Mouse (Mus musculus) cortical plate, adult 2 months (tissue): ENCODE measurements around the gene Foxn3. TPM values are rescaled to one million over a fixed set of nuclear protein-coding genes. Genes with fewer than 3 reads are reported as not detected.

Experiments
- H3K27ac ChIP-seq: fragments of 200-500 bp; 2 replicates; pipeline ENCODE4 v1.5.1; 2012; ENCODE audit warnings: low read length, control low read depth, inconsistent platforms; ENCODE audit not compliant: insufficient read depth
- H3K4me1 ChIP-seq: fragments of 200-500 bp; 2 replicates; pipeline ENCODE4 v1.6.1; 2011; ENCODE audit warnings: low read length; ENCODE audit not compliant: control insufficient read depth, insufficient read depth
- H3K4me3 ChIP-seq: fragments of 200-500 bp; 2 replicates; pipeline ENCODE4 v1.5.1; 2011; ENCODE audit warnings: mild to moderate bottlenecking, low read length, control low read depth; ENCODE audit not compliant: insufficient read depth
- CTCF ChIP-seq: fragments of 200-500 bp; IDR thresholded peaks from 2 replicates; pipeline ENCODE4 v1.5.1; 2011; ENCODE audit warnings: mild to moderate bottlenecking, control low read depth, low read length; ENCODE audit not compliant: insufficient read depth; ENCODE audit errors: extremely low read depth
- POLR2A ChIP-seq: fragments of 200-500 bp; IDR thresholded peaks from 2 replicates; pipeline ENCODE4 v1.6.1; 2011; ENCODE audit warnings: mild to moderate bottlenecking, low read length, control low read depth; ENCODE audit not compliant: insufficient read depth; ENCODE audit errors: extremely low read depth
- polyA plus RNA-seq: library from polyadenylated mRNA; depleted of rRNA; stranded (reverse); fragments of >200 nt; gene quantifications from 2 replicates; pipeline ENCODE4 v1.2.3, GENCODE M21; 2012

Foxn3 gene
- polyA plus RNA-seq, 1 experiment, result 24.9 TPM

DNA sequence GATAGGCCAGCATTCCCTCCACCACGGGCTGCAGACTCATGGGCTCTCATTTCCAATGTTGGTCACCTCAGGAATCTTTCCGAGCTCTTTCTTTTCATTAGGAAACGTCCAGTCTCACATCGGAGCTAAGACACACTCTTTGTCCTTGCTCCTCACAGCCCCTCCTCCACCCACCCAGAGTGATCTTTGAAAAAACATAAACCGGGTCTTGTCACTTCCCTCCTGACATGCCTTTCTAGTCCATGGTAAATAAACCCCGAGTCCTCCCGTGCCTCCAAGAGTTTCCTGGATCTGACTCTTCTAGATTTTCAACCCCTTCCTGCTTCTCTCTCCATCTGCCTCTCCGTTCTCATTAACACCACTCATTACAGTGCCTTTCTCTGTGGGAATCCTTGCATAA lies 38.0 kb upstream of the Foxn3 start:
- no peak overlapping the region for H3K4me3 ChIP-seq

DNA sequence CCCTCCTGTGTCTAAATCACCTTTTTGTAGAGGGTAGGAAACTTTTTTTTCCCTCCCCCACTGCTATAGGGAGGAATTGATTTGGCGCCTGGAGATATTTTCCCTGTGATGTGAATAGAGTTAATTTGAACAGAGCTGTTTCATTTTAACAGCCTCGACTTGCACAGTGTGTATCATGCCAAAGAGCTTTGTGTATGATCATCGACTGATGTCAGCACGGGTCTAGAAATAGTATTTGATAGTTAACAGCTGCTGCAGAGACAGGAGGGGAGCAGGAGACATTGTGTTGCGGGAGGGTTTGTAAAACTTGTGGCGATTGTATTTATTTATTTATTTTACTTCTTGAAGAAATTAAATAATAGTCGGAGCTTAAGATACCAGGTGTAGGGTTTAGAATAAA lies 36.2 kb upstream of the Foxn3 start:
- no peaks in the 10 kb centered on the region; the same call in 1 of the 2 replicates for H3K4me1 ChIP-seq
- TF ChIP-seq POLR2A (no peak), CTCF (no peak)
- no peak overlapping the region for H3K4me3 ChIP-seq
- H3K27ac ChIP-seq, result no peak overlapping the region

More for the DNA sequence above, 38.0 kb upstream of the Foxn3 start:
- H3K27ac ChIP-seq, result no peak overlapping the region
- TF ChIP-seq CTCF (no peak), POLR2A (no peak)
- H3K4me1 ChIP-seq, result no peaks in the 10 kb centered on the region; the same call in 1 of the 2 replicates

DNA sequence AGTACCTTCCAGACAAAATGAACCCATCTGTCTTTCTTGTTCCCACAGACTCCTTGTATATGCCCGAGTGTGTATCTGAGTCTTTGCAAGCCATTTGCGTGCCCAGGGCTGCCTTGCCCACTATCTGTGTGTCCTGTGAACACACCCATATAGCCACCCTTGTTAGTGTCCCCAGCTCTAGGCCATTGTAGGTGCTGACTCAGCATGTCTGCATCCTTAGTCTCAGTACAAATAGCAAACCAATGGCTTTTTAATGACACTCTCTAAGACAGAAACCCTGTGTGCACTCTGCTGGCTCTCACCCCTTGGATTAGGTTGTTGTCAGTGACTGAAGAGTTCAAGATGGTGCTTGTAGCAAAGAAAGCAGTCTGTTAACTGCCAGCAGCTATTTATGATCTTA lies 33.0 kb upstream of the Foxn3 start:
- no peaks in the 10 kb centered on the region; the same call in 1 of the 2 replicates for H3K4me1 ChIP-seq
- H3K4me3 ChIP-seq, result no peak overlapping the region
- H3K27ac ChIP-seq, result no peak overlapping the region
- no peak for TF ChIP-seq POLR2A
- TF ChIP-seq CTCF, result no peak

DNA sequence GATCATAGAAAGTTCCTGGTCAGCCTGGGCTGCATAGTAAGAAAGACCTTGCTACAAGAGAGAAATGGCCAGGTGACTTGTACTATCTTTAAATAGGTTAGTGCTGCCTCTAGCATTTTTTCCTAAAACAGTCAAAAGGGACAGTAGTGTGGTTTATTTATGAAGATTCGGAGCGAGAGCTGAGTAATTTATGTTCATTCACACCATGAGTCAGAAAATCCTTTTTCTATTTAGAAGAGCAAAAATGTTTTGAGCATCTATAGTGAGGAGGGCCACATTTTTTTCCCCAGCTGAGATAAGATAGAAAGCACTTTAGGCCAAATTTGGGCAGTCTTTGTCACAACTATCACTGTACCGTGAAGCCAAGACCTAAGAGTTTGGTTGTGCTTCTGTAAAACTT lies 24.0 kb upstream of the Foxn3 start:
- H3K27ac ChIP-seq, result no peak overlapping the region
- no peak overlapping the region for H3K4me3 ChIP-seq
- TF ChIP-seq POLR2A (no peak), CTCF (no peak)
- no peaks in the 10 kb centered on the region for H3K4me1 ChIP-seq

DNA sequence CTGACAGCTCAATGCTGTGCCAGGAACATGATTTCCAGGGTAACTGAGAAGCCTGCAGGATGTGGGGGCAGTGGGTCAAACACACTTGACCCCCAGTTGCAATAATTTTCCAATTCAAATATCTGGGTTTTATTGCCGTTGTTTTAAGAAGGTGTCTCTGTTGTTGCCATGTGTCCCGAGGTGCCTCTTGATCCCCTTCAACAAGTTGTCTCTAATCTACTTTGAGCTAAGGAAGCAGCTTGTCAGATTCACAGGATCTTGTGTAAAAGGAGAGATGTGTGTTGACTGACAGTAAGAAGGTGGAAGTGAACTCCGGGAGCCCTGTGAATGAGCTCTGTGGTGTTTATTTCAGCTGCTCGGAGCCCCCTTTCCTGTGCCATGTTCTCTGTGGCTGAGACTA lies 16.6 kb upstream of the Foxn3 start:
- Histone ChIP-seq H3K4me3 (no peak overlapping the region), H3K4me1 (no peaks in the 10 kb centered on the region), H3K27ac (no peak overlapping the region)
- TF ChIP-seq POLR2A (no peak), CTCF (no peak)

DNA sequence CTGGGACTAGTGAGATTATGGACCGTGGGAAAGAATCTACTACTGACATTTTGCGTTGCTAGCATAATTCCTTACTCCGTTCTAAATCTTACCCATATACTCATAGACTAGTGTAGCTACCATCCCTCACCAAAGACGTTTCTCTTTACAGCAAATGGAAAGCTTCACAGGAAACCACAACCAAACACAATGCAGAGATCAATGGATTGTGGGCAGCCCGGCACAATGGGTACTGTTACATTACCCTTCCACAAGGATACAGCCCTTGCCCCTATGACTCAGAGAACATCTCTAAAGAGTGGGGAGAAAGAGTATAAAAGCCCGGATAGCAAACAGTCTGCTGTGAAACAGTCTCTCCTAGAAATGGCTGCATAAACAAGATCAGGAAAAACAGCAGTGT lies 13.3 kb upstream of the Foxn3 start:
- TF ChIP-seq CTCF, result no peak
- TF ChIP-seq POLR2A, result no peak
- no peaks in the 10 kb centered on the region for H3K4me1 ChIP-seq
- H3K4me3 ChIP-seq, result no peak overlapping the region
- H3K27ac ChIP-seq, result no peak overlapping the region

DNA sequence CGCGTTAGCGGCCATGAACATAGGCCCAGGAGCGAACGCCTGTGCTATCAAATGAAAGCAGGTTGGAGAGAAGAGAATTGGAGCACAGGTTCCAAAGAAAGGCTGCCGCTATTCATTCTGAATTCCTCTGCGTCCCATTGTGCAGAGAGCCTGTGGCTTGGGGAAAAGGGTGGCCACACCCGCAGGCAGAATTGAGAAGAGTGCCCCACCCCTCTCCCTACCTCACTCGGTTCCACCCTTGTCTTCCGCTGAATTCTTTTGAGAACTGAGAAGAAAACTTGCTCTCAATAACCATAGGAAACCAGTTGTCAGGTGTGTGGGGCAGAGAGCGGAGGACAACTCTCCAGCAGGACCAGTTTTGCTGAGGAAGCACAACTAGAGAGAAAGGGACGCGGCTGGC lies 10.9 kb upstream of the Foxn3 start:
- Histone ChIP-seq H3K27ac (no peak overlapping the region), H3K4me1 (0 out of 2 replicates have a peak, but pooled peaks cover 2% of the 10 kb centered on the region), H3K4me3 (no peak overlapping the region)
- no peak for TF ChIP-seq POLR2A
- TF ChIP-seq CTCF, result no peak

DNA sequence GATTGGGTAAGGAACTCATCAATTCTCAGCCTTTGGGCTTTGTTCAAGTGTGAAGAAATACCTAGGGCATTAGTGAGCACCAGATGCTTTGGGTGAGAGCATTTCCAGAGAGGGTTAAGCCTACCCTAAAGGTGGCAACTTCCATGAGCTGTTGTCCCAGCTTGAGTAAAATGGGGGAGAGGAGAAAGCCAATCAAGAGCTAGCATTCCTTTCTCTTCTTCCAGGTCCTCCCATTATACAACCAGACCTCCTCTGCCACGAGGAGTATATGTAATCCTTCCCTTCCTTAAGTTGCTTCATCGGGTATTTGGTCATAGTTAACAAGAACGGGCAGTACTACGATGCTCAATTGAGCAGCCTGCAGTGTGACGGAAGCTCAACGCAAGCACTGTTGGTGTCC lies 9.7 kb upstream of the Foxn3 start:
- TF ChIP-seq CTCF, result no peak
- no peak for TF ChIP-seq POLR2A
- Histone ChIP-seq H3K4me3 (no peak overlapping the region), H3K27ac (no peak overlapping the region), H3K4me1 (0 out of 2 replicates have a peak, but pooled peaks cover 2% of the 10 kb centered on the region)

DNA sequence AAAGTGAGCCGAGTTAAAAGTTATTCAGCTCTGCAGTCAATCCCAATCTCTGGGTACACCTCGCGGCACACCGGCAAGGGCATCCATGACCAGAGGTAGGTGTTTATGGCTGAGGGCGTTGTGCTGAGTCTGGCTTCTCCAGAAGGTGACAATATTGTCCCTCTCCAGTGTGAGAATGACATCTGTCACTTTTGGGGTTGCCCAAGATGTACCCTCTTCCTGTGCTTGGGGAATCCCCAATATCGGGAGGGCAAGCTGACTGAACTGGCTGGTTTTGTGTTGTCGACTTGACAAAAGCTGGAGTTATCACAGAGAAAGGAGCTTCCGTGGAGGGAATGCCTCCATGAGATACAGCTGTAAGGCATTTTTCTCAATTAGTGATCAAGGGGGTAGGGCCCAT lies 8.6 kb upstream of the Foxn3 start:
- 0 out of 2 replicates have a peak, but pooled peaks cover 2% of the 10 kb centered on the region for H3K4me1 ChIP-seq
- H3K4me3 ChIP-seq, result no peak overlapping the region
- no peak for TF ChIP-seq CTCF
- no peak for TF ChIP-seq POLR2A
- no peak overlapping the region for H3K27ac ChIP-seq

DNA sequence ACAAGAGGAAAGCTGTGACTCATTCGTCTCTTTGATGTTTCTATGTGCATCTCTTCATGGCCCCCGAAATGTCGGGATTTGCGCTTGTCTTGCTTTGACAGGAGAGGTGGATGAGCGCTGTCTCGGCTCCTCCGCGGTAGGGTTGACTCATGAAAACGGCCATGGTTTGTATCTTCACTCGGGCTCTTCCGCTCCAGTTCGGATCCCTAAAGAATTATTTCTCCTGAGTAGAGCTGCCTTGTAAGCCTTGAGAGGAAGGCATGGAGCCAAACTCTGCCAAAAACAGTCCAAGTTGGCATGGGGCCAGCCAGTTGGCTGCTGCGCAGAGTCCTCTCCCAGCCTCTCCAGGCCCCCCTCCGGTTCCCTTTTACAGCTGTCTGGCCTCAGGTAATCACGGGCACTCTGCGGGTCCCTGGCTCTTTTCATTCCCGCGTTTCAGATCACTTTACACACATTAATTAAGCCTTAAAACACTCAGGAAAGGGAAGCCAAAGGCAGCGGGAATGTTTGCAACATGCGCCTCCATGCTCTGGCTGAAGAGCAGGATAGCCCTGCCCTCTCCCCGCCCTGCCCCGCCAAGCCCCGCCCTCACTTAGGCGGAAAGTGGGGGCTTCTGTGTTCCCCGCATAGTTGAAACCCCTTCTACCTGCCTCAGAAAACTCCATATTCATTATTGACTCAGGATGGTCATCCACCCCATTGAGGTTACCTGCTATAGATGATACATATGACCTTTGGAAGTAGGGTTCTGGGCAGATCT lies 7.0 kb upstream of the Foxn3 start:
- Histone ChIP-seq H3K27ac (no peak overlapping the region), H3K4me3 (no peak overlapping the region), H3K4me1 (0 out of 2 replicates have a peak, but pooled peaks cover 2% of the 10 kb centered on the region)
- no peak for TF ChIP-seq CTCF
- no peak for TF ChIP-seq POLR2A

DNA sequence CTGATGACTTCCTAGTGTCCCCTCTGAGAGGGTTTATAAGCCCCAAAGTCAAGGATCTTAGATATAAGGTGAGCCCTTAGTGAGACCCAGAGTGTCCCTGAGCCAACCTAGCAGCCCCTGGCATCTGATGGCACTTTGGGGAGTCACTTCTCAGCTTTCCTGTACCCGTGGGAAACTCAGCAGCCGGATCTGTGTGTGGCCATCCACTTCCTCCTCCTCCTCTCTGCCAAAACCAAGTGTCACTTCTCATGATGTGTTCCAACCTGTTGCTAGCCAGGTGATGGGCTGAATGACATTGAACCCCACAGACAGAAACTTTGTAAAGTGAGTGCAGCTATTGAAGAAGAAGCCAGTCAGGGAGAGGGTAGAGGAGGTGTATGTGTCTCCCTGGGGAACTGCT lies 2.2 kb upstream of the Foxn3 start:
- TF ChIP-seq CTCF (no peak), POLR2A (no peak)
- Histone ChIP-seq H3K27ac (no peak overlapping the region), H3K4me1 (peaks cover 5% of the 10 kb centered on the region; the same call in 1 of the 2 replicates), H3K4me3 (no peak overlapping the region)
